Mouse (Mus musculus) v-Abl transformed pro-B cells (cell line): Measurements from ENCODE around the gene Rnf212b.

Experiments used
- in situ Hi-C, 2 experiments: fragments of 400-800 bp; cut with MboI; formaldehyde crosslinking; loops; one replicate each; pipeline ENCODE4 v1.15.1; 2025; ENCODE audit not compliant: unreplicated experiment in 2 of 2

Gene Rnf212b

GRCm38 (mm10) chr14:54865626-54866025 is 51.7 kb downstream of the Rnf212b start:
- in situ Hi-C loops, result no loop called here

GRCm38 (mm10) chr14:54866268-54866667 is 52.3 kb downstream of the Rnf212b start:
- in situ Hi-C loops, result no loop called here

DNA sequence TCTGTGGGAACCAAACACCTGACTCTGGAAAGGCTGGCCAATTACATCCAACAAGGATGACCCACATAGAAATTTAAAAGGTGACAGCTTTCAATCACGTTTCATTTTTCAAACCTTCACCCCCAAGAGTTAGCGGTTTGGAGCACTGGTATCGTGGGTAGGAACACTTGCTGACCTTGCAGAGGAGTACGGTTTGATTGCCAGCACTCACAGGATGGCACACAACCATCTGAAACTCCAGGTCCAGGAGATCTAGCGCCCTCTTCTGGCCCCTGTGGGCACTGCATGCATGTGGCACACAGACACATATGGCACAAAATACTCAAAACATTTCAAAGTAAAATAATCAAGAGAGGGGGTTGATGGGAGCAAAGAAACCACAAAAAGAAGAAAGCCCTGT is 53.0 kb downstream of the Rnf212b start:
- in situ Hi-C loops, result no loop called here

DNA sequence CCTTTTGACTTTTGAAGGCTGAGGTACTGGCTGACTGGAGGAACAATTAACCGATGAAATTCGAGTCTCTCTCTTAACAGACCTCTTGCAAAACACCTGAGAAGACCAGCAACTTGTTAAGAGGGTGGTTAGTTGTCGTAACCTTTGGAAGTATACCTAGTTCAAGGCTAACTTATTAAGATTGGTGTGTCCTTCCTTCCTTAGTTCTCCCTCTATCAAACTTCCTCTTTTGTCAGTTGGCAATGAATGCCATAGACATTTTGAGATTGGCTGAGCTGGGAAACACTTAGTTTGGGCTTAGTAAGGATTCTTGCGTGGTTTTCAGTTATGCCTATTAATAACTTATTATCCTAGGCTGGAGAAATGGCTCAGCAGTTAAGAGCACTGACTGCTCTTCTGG is 54.1 kb downstream of the Rnf212b start:
- in situ Hi-C loops, result no loop called here

GRCm38 (mm10) chr14:54870861-54871260 is 56.9 kb downstream of the Rnf212b start, which contains the start of gene Homez:
TSS of gene Homez (minus strand) at chr14:54870961.
- in situ Hi-C loops, result no loop called here

DNA sequence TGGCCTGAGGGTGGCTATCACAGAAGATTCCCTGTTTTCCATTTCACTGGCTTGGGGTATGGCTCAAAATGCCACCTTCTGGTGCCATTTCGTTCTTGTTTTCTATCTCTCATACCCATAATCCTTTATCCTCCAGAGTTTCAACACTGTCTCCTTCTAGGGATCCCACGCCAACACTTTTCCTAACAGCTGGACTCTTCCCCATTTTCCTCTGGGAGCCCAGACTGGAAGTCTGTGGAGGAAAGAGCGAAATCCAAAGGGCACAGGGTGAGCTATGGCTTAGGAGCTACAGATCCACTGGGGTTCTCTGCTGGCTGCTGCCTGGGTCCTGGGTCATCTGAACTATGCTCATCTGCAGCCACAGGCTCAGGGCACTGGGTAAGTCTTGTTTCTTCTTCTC is 60.2 kb downstream of the Rnf212b start:
- in situ Hi-C loops, result no loop called here

DNA sequence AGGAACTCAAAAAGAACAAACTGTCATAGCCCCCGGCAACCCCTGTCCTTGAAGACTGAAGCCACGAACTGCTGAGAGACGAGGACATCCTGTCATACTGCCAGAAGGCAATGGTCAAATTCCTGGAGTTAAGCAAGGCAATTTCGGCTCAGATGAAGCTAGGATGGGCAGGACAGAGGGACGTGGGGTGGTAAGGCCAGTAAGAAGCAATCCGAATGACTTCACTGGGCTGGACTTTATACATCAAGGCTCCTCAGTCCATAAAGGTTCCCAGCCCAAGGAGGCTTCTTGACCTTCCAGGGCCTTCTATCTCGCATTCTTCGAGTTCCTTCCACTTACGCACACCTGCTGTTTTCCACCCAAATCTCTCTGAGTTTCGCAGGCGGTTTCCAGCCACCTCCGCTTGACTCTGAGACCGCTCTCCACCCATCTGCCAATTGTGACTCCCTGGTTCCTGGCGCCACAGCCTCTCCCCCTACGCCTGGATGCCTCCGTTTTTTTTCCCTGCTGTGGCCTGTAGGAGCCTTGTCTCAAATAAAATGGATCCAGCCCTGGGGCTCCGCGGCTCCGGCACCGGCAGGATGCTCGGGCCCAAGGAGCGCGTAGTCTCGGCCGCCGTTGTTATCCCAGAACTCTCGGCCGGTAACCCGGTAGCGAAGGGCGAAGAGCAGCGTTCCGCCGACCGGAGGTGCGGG is 62.0 kb downstream of the Rnf212b start:
- in situ Hi-C loops, result no loop called here

GRCm38 (mm10) chr14:54876539-54877047 is 62.7 kb downstream of the Rnf212b start:
- in situ Hi-C loops, result no loop called here

- in situ Hi-C loops, result no loop called here
Observed at GRCm38 (mm10) chr14:54877048-54877715, 63.2 kb downstream of the Rnf212b start, which contains the start of gene Ppp1r3e. TSS of gene Ppp1r3e (minus strand) at chr14:54877550.

GRCm38 (mm10) chr14:54883154-54884021 is 69.4 kb downstream of the Rnf212b start, which contains the start of the genes Bcl2l2 and Gm20521:
TSS of gene Bcl2l2 (plus strand) at chr14:54883377.
TSS of gene Gm20521 (plus strand) at chr14:54883441.
- in situ Hi-C loops, result no loop called here

DNA sequence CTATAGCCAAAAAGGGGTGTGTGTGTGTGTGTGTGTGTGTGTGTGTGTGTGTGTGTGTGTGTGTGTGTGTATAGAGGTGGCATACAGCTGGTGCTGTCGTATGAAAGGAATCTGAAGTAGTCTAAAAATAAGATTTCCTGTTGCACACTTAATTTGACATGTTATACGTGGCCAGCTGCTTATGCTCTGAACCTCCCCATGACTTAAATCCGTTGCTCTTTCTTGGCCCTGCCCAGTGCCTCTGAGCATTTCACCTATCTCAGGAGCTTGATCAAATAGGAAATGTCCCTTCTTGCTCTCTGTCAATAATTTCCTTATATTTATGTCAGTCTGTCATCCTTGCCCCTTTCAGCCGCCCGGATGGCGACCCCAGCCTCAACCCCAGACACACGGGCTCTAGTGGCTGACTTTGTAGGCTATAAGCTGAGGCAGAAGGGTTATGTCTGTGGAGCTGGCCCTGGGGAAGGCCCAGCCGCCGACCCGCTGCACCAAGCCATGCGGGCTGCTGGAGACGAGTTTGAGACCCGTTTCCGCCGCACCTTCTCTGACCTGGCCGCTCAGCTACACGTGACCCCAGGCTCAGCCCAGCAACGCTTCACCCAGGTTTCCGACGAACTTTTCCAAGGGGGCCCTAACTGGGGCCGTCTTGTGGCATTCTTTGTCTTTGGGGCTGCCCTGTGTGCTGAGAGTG is 70.2 kb downstream of the Rnf212b start:
- in situ Hi-C loops, result no loop called here

DNA sequence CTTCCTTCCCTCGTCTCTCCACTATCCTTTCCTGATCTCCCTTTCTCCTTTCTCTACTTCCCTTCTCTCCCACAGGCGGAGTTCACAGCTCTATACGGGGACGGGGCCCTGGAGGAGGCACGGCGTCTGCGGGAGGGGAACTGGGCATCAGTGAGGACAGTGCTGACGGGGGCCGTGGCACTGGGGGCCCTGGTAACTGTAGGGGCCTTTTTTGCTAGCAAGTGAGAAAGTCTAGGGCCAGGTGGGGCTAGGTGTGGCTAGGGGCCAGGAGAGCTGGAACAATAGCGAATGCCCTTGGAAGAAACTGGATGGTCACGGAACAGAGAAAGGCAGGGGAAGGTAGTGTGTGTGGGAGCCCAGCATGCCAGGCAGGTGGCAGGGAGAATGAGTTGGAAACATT is 71.4 kb downstream of the Rnf212b start:
- in situ Hi-C loops, result no loop called here

- in situ Hi-C loops, result loop anchor here (10.0 kb wide), 2 partner anchors 123 to 203 kb away; partner anchors contain the start of genes Ngdn (in 1 of the 2), Thtpa (in 1 of the 2) and Zfhx2 (in 1 of the 2)
Observed at GRCm38 (mm10) chr14:54892200-54892599, 78.3 kb downstream of the Rnf212b start, which contains the start of gene Pabpn1. TSS of gene Pabpn1 (plus strand) at chr14:54892500.

GRCm38 (mm10) chr14:54893651-54894181 is 79.8 kb downstream of the Rnf212b start:
- in situ Hi-C loops, result loop anchor here (10.0 kb wide), 2 partner anchors 121 to 201 kb away; partner anchors contain the start of genes Ngdn (in 1 of the 2), Thtpa (in 1 of the 2) and Zfhx2 (in 1 of the 2)

DNA sequence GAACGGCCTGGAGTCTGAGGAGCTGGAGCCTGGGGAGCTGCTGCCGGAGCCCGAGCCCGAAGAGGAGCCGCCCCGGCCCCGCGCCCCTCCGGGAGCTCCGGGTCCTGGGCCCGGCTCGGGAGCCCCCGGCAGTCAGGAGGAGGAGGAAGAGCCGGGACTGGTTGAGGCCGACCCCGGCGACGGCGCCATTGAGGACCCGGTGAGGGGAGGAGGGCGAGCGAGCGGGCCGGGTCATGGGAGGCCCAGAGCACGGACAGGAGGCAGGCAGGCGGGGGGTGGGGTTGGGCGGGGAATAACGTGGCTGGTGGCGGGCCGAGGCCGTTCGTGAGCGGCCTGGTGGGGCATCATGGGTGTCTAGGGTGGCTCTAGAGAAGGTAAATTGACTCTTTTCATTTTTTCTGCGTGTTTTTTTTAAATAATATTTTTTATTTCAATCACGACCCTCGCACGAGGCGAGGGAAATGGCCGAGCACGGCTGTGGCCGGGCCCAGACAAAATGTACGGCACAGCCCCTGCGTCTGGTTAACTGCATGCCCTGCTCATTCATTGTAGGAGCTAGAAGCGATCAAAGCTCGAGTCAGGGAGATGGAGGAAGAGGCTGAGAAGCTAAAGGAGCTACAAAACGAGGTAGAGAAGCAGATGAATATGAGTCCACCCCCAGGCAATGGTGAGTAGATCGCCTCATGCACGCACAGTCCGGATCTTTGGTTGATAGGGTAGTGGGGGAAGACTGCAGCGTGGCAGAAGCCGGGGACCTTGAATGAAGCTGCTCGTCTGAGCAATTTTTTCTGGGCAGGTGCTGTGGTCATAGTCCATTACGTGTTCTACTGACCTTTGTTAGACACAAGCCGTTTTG is 80.6 kb downstream of the Rnf212b start:
- in situ Hi-C loops, result loop anchor here (10.0 kb wide), 2 partner anchors 120 to 200 kb away; partner anchors contain the start of genes Ngdn (in 1 of the 2), Thtpa (in 1 of the 2) and Zfhx2 (in 1 of the 2)

- in situ Hi-C loops, result loop anchor here (10.0 kb wide), 2 partner anchors 117 to 197 kb away; partner anchors contain the start of genes Ngdn (in 1 of the 2), Thtpa (in 1 of the 2) and Zfhx2 (in 1 of the 2)
Observed at GRCm38 (mm10) chr14:54897445-54897844, 83.5 kb downstream of the Rnf212b start.

DNA sequence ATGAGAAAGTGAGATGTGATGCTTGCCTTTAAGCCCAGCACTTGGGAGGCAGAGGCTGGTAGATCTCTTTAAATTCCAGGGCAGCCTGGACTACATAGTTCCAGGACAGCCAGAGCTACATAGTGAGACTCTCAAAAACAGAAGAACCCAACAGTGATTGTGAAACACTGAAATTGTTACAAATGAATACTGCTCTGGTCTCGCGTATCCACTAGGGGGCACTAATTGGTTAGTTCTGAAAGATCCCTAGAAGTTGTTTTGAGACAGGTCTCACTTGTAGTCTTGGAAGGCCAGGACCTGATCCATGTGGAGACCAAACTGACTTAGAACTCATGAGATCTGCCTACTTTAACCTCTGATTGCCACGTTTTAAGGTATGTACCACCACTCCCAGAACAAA is 86.4 kb downstream of the Rnf212b start:
- in situ Hi-C loops, result loop anchor here in 1 of 2 experiments (5.0 kb wide), 1 partner anchor 112 kb away; no protein-coding TSS in a partner anchor

DNA sequence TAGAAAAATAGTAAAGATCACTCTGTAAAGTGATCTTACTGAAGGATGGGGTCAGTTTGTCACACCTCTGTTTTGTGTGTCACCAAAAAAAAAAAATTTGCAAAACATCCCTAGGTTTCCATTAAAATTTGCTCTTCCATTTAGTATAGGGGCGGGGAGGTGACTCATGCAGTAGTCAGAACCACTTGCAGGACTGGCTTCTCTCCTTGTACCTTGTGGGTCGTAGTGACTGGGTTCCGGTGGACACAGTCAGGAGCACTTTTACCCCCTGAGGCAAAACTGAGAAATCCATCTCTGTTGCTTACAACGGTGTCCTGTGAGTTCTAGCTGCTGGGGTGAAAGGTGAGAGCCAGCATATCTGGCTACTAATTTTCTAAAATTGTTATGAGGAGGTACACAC is 89.7 kb downstream of the Rnf212b start:
- in situ Hi-C loops, result loop anchor here in 1 of 2 experiments (5.0 kb wide), 1 partner anchor 109 kb away; no protein-coding TSS in a partner anchor
